Mouse (Mus musculus): ENCODE data around the gene Grb10.

GRCm38 (mm10) chr11:12048547-12049327, 10.3 kb upstream of the Grb10 start:
- no peak for TF ChIP-seq CTCF (IDR thresholded peaks at IDR 0.05; ENCODE audit: borderline replicate concordance, control insufficient read depth, extremely low read depth, insufficient read depth, low read length, poor library complexity)
- no peak for TF ChIP-seq POLR2A (IDR thresholded peaks at IDR 0.05; ENCODE audit: control insufficient read depth, extremely low read depth, insufficient read depth, low read length, poor library complexity)

Measured in thymus, adult 2 months (tissue).